Mouse (Mus musculus) forebrain, embryonic 15.5 days (tissue): ENCODE results near the gene Rexo2. TPM values are rescaled to one million over a fixed set of nuclear protein-coding genes. Genes with fewer than 3 reads are reported as not detected.
"Not testable (repeated sequence)": the region's sequence is repeated elsewhere in the genome, so short reads cannot be mapped to it uniquely, and the experiment has no call there.

ENCODE experiments used
- ATAC-seq: fragments of 200-750 bp; cut with Nextera tagmentation; replicated peaks from 2 replicates; pipeline ENCODE4 v1.8.0; 2017; ENCODE audit warnings: mild to moderate bottlenecking, moderate TSS enrichment, moderate library complexity
- H3K27ac ChIP-seq: fragments of 300-500 bp; sonication (generic); replicated peaks from 2 replicates; pipeline ENCODE4 v1.5.1; 2015; ENCODE audit warnings: mild to moderate bottlenecking, inconsistent platforms
- H3K27me3 ChIP-seq: fragments of 300-500 bp; sonication (generic); 2 replicates; pipeline ENCODE4 v1.6.1; 2015; ENCODE audit warnings: inconsistent platforms
- H3K36me3 ChIP-seq: fragments of 300-500 bp; sonication (generic); 2 replicates; pipeline ENCODE4 v1.6.1; 2015; ENCODE audit warnings: mild to moderate bottlenecking, inconsistent platforms
- H3K4me1 ChIP-seq: fragments of 300-500 bp; sonication (generic); 2 replicates; pipeline ENCODE4 v1.6.1; 2015; ENCODE audit warnings: inconsistent platforms
- H3K4me2 ChIP-seq: fragments of 300-500 bp; sonication (generic); replicated peaks from 2 replicates; pipeline ENCODE4 v1.6.1; 2015; ENCODE audit warnings: mild to moderate bottlenecking, inconsistent platforms
- H3K4me3 ChIP-seq: fragments of 300-500 bp; sonication (generic); 2 replicates; pipeline ENCODE4 v1.5.1; 2015; ENCODE audit warnings: mild to moderate bottlenecking, inconsistent platforms
- H3K9ac ChIP-seq: fragments of 300-500 bp; sonication (generic); replicated peaks from 2 replicates; pipeline ENCODE4 v1.6.1; 2015; ENCODE audit warnings: mild to moderate bottlenecking, inconsistent platforms
- H3K9me3 ChIP-seq: fragments of 300-500 bp; sonication (generic); 2 replicates; pipeline ENCODE4 v1.6.1; 2016; ENCODE audit warnings: inconsistent platforms
- WGBS: fragments of 180-500 bp; shearing (Covaris S2); methylation state at CpG from one replicate; pipeline ENCODE4 v1.1.7; 2015; ENCODE audit warnings: mixed read lengths; 5-methylcytosine and 5-hydroxymethylcytosine counted together
- polyA plus RNA-seq: library from polyadenylated mRNA; unstranded; fragments of >200 nt; fragmentation: Nextera tagmentation; extraction: Ambion mirVana; gene quantifications from 2 replicates; pipeline ENCODE4 v1.2.1, GENCODE M21; 2015

Gene Rexo2
- polyA plus RNA-seq: 100 and 115 TPM in 2 replicates

- ATAC-seq: peak; percentile 100
- WGBS: 1% methylated on average over 49 of the region's 49 CpGs
These were observed at the start of gene Rexo2 for GRCm38 (mm10) chr9:48480411-48481213. Gene Rexo2, minus strand, starts transcription at chr9:48480623.

GRCm38 (mm10) chr9:48526520-48526919 is 46.1 kb upstream of the Rexo2 start:
- Histone ChIP-seq H3K4me1 (no peaks in the 10 kb centered on the region), H3K27me3 (no peaks in the 10 kb centered on the region), H3K27ac (no peak overlapping the region), H3K4me3 (no peak overlapping the region), H3K4me2 (no peak overlapping the region), H3K9me3 (no peaks in the 10 kb centered on the region), H3K36me3 (no peaks in the 10 kb centered on the region), H3K9ac (no peak overlapping the region)
- 92% methylated on average over 4 of the region's 4 CpGs for WGBS
- no peak for ATAC-seq

More at GRCm38 (mm10) chr9:48480411-48481213, at the start of gene Rexo2:
- H3K9ac ChIP-seq: peak within 1 kb of the TSS; percentile 69
- H3K27me3 ChIP-seq: no peaks in the 10 kb centered on the region
- peak within 1 kb of the TSS; percentile 89 for H3K4me3 ChIP-seq
- H3K9me3 ChIP-seq: no peaks in the 10 kb centered on the region
- H3K36me3 ChIP-seq: peaks cover 4% of the 10 kb centered on the region; the same call in 1 of the 2 replicates
- no peak within 1 kb of the TSS for H3K27ac ChIP-seq
- peak within 1 kb of the TSS; percentile 78 for H3K4me2 ChIP-seq
- peaks cover 14% of the 10 kb centered on the region for H3K4me1 ChIP-seq

DNA sequence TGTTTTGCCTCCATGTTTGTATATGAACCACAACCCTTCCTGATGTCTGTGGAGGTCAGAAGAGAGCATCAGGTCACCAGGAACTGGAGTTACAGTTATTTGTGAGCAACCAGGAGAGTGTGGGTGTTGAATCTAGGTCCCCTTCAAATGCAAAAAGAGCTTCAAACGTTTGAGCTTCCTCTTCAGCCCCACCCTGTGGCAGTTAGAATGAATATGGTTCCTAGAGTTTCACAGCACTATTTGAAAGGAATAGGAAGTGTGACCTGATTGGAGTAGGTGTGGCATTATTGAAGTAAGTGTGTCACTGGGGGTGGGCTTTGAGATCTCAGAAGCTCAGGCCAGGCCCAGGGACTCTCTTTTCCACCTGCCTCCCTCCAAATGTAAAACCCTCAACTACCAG is 45.1 kb upstream of the Rexo2 start:
- no peak for ATAC-seq
- no peaks in the 10 kb centered on the region for H3K4me1 ChIP-seq
- no peaks in the 10 kb centered on the region for H3K27me3 ChIP-seq
- H3K9ac ChIP-seq: no peak overlapping the region
- no peak overlapping the region for H3K27ac ChIP-seq
- no peak overlapping the region for H3K4me2 ChIP-seq
- H3K4me3 ChIP-seq: no peak overlapping the region
- WGBS: 24% methylated on average over 1 of the region's 1 CpGs
- H3K36me3 ChIP-seq: no peaks in the 10 kb centered on the region
- no peaks in the 10 kb centered on the region for H3K9me3 ChIP-seq

- H3K9me3 ChIP-seq, H3K4me3 ChIP-seq, ATAC-seq, H3K4me2 ChIP-seq, H3K9ac ChIP-seq, H3K36me3 ChIP-seq, H3K27ac ChIP-seq, H3K27me3 ChIP-seq: not testable (repeated sequence)
- H3K4me1 ChIP-seq: peaks cover 16% of the 10 kb centered on the region; the same call in 1 of the 2 replicates
- WGBS: 44% methylated on average over 4 of the region's 7 CpGs
These were observed 40.0 kb upstream of the Rexo2 start for GRCm38 (mm10) chr9:48520405-48520804.

- Histone ChIP-seq H3K27me3 (no peaks in the 10 kb centered on the region), H3K27ac (peak overlapping the region; percentile 87), H3K36me3 (no peaks in the 10 kb centered on the region), H3K4me3 (peak overlapping the region; percentile 19), H3K9ac (peak overlapping the region; percentile 35; the same call in 1 of the 2 replicates), H3K9me3 (no peaks in the 10 kb centered on the region), H3K4me1 (peaks cover 16% of the 10 kb centered on the region; the same call in 1 of the 2 replicates), H3K4me2 (peak overlapping the region; percentile 37)
- ATAC-seq: peak; percentile 84
- 15% methylated on average over 19 of the region's 19 CpGs for WGBS
These were observed 37.1 kb upstream of the Rexo2 start for GRCm38 (mm10) chr9:48517372-48518130.

- H3K27me3 ChIP-seq: no peaks in the 10 kb centered on the region
- peak overlapping the region; percentile 37 for H3K4me2 ChIP-seq
- no peaks in the 10 kb centered on the region for H3K9me3 ChIP-seq
- H3K4me3 ChIP-seq: peak overlapping the region; percentile 19
- 16% methylated on average over 11 of the region's 11 CpGs for WGBS
- peak; percentile 91 for ATAC-seq
- H3K27ac ChIP-seq: peak overlapping the region; percentile 87
- peak overlapping the region; percentile 35; the same call in 1 of the 2 replicates for H3K9ac ChIP-seq
- no peaks in the 10 kb centered on the region for H3K36me3 ChIP-seq
- peaks cover 16% of the 10 kb centered on the region; the same call in 1 of the 2 replicates for H3K4me1 ChIP-seq
These were observed 36.4 kb upstream of the Rexo2 start for GRCm38 (mm10) chr9:48516615-48517371.

DNA sequence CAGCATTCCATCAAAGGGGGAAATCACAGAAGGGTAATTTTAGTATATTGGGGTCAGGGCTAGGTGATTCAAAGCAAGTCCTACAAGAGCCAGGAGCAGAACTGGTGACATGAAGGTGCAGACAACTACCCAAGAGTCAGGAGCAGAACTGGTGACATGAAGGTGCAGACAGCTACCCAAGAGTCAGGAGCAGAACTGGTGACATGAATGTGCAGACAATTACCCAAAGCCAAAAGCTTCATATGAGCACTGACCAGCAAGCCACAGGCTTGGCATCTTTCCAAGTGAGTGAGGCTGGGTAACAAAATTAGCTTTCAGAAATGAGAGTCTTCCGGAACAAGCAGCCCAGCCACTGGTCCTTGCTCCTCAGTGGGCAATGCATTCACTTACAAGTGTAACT is 34.9 kb upstream of the Rexo2 start:
- Histone ChIP-seq H3K4me3 (no peak overlapping the region), H3K36me3 (no peaks in the 10 kb centered on the region), H3K27ac (no peak overlapping the region), H3K9ac (no peak overlapping the region), H3K9me3 (no peaks in the 10 kb centered on the region), H3K4me2 (no peak overlapping the region), H3K27me3 (no peaks in the 10 kb centered on the region), H3K4me1 (peaks cover 16% of the 10 kb centered on the region; the same call in 1 of the 2 replicates)
- 50% methylated on average over 1 of the region's 1 CpGs for WGBS
- ATAC-seq: no peak

DNA sequence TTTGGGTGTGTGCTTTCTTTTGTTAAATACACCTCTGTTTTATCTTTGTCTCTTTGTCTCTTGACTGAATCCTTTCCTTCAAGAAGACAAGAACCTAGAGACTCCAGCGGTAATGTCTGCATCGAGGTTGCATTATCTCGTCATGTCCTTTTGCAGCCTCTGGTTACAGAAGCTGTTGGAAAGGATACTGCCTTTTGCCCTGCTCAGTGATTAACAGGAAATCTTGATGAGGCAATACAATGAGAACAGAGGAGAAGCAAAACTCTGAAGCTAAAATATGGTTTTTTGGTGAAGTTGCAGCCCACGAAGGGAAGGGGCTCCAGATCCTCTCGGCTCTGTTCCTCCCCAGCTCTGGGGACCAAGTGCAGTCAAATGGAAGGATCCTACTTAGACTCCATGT is 29.7 kb upstream of the Rexo2 start:
- Histone ChIP-seq H3K27me3 (no peaks in the 10 kb centered on the region), H3K4me3 (no peak overlapping the region), H3K27ac (no peak overlapping the region), H3K36me3 (no peaks in the 10 kb centered on the region), H3K4me2 (no peak overlapping the region), H3K9me3 (no peaks in the 10 kb centered on the region), H3K4me1 (no peaks in the 10 kb centered on the region), H3K9ac (no peak overlapping the region)
- WGBS: 87% methylated on average over 5 of the region's 5 CpGs
- no peak for ATAC-seq

DNA sequence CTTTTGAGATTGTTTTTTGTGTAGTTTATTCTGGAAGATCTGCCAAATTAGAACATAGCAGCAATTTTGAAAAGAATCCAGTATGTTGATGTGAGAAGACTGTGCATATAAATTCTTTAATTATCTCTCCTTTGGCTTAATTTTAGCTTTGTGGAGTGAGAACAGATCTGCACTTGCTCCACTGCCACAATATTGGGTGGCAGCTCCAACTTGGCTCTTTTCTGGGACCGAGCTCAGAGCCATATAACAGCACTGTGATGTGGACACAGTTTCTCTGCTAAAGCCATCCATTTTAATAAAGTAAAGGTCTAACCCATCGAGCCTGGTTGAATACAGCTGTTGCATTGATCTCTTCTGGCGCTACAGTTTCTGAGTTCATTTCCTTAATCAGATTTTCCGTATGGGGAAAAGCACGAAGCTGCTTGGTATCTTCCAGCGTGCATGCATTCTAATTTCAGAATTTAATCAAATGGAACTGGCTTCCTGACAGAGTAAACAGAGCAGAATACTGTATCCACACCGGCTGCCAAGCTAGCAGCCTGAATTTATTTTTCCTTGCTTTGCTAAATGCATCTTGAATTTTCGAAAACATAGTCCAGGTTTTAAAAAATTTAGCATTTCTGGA is 24.4 kb upstream of the Rexo2 start:
- Histone ChIP-seq H3K36me3 (no peaks in the 10 kb centered on the region), H3K27me3 (no peaks in the 10 kb centered on the region), H3K9ac (no peak overlapping the region), H3K4me2 (0 out of 2 replicates have a peak overlapping the region, but pooled peaks have one; percentile 15), H3K9me3 (no peaks in the 10 kb centered on the region), H3K4me3 (no peak overlapping the region), H3K27ac (peak overlapping the region; percentile 54; the same call in 1 of the 2 replicates), H3K4me1 (peaks cover 7% of the 10 kb centered on the region; the same call in 1 of the 2 replicates)
- 63% methylated on average over 8 of the region's 8 CpGs for WGBS
- ATAC-seq: no peak

DNA sequence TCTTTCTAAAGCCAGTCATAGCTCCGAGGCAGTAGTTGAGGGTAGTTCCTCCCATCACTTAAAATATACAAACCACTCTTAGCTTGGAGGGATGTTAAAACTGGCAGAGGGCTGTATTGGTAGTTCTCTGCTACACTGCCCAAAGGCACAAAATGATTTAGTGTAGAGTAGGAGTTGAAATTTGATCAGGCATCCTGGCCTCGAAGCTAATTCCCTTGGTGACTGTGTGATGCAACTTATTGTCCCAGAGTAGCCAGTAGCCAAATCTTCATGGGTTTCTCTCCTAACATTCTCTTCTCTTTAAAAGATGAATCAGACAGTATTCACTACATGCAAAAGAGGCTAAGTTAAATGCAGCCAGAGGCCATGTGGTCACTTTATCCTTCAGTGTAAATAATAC is 22.6 kb upstream of the Rexo2 start:
- H3K4me1 ChIP-seq: peaks cover 7% of the 10 kb centered on the region; the same call in 1 of the 2 replicates
- H3K27ac ChIP-seq: no peak overlapping the region
- ATAC-seq: no peak
- H3K4me3 ChIP-seq: no peak overlapping the region
- no peaks in the 10 kb centered on the region for H3K27me3 ChIP-seq
- no peak overlapping the region for H3K9ac ChIP-seq
- H3K36me3 ChIP-seq: no peaks in the 10 kb centered on the region
- WGBS: 79% methylated on average over 2 of the region's 2 CpGs
- no peak overlapping the region for H3K4me2 ChIP-seq
- no peaks in the 10 kb centered on the region for H3K9me3 ChIP-seq

GRCm38 (mm10) chr9:48501192-48501591 is 20.8 kb upstream of the Rexo2 start:
- no peak overlapping the region for H3K4me2 ChIP-seq
- peaks cover 8% of the 10 kb centered on the region for H3K4me1 ChIP-seq
- WGBS: 76% methylated on average over 7 of the region's 7 CpGs
- no peaks in the 10 kb centered on the region for H3K36me3 ChIP-seq
- H3K27ac ChIP-seq: no peak overlapping the region
- H3K9ac ChIP-seq: no peak overlapping the region
- no peak for ATAC-seq
- no peak overlapping the region for H3K4me3 ChIP-seq
- H3K9me3 ChIP-seq: no peaks in the 10 kb centered on the region
- no peaks in the 10 kb centered on the region for H3K27me3 ChIP-seq
